Mouse (Mus musculus) megakaryocyte, embryonic 14.5 days (primary cell): Measurements from ENCODE around the gene Mgat4e.

Experiments used
- FLI1 ChIP-seq: IDR thresholded peaks from 2 replicates; pipeline ENCODE4 v1.6.1; 2012; ENCODE audit warnings: low read length, inconsistent platforms, mixed read lengths
- GATA1 ChIP-seq: IDR thresholded peaks from 3 replicates; pipeline ENCODE4 v1.6.1; 2012; ENCODE audit warnings: mixed read lengths, low read length, inconsistent platforms, borderline replicate concordance

DNA sequence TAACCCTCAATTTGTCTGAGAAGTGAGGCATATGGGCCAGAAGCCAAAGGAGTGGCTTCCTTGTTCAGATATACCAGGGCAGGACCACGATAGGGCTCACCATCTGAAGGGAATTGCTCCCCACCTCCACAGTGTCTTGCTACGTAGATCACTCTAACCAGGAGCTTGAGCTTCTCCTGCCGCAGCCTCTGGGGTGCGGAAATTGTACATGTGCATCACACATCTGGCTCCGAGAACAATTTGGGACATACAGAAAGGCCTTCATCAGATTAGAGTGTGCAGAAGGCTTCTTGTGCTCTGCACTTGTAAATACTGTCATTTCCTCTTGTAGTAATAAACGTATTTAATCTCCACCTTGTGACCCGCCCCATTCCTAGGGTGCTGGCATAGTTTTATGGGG, 28.3 kb downstream of the Mgat4e start:
- TF ChIP-seq FLI1, result no peak
- TF ChIP-seq GATA1, result no peak
